Mouse (Mus musculus) MEL (cell line): ENCODE results near the gene Gm44965. TPM values are rescaled to one million over a fixed set of nuclear protein-coding genes. Genes with fewer than 3 reads are reported as not detected.

Experiments
- DNase-seq: peaks from one replicate; pipeline ENCODE4 v3.0.0; 2011; ENCODE audit warnings: low read depth, low spot score
- H3K27ac ChIP-seq: 2 replicates; pipeline ENCODE4 v1.5.1; 2012; ENCODE audit warnings: low read depth, mild to moderate bottlenecking, control low read depth, low read length, moderate library complexity; ENCODE audit not compliant: control insufficient read depth
- H3K27me3 ChIP-seq, 2 experiments: fragments of 150-350 bp in 1 of 2; sonication (generic) in 1 of 2; 2 replicates each; pipeline ENCODE4 v1.6.1; 2012; ENCODE audit warnings: low read length in 2 of 2, mild to moderate bottlenecking in 2 of 2, improper control_type of control experiment in 1 of 2, moderate library complexity in 1 of 2; ENCODE audit not compliant: insufficient read depth in 2 of 2, control insufficient read depth in 1 of 2
- H3K36me3 ChIP-seq, 2 experiments: 2 replicates each; pipeline ENCODE4 v1.6.1; 2012 to 2014; ENCODE audit warnings: low read length in 2 of 2, improper control_type of control experiment in 1 of 2, inconsistent platforms in 1 of 2, mild to moderate bottlenecking in 1 of 2; ENCODE audit not compliant: insufficient read depth in 2 of 2, control insufficient read depth in 1 of 2
- H3K4me1 ChIP-seq, 2 experiments: fragments of 150-350 bp in 1 of 2; sonication (generic) in 1 of 2; 2 replicates each; pipeline ENCODE4 v1.6.1; 2012; ENCODE audit warnings: low read length in 2 of 2, improper control_type of control experiment in 1 of 2, mild to moderate bottlenecking in 1 of 2; ENCODE audit not compliant: insufficient read depth in 2 of 2, control insufficient read depth in 1 of 2
- H3K4me3 ChIP-seq, 2 experiments: fragments of 150-350 bp in 1 of 2; sonication (generic) in 1 of 2; 2 replicates each; pipeline ENCODE4 v1.5.1; 2012; ENCODE audit warnings: low read depth in 2 of 2, low read length in 2 of 2, mild to moderate bottlenecking in 2 of 2, moderate library complexity in 2 of 2, control low read depth in 1 of 2, improper control_type of control experiment in 1 of 2; ENCODE audit not compliant: control insufficient read depth in 1 of 2, insufficient read depth in 1 of 2
- H3K79me2 ChIP-seq: 2 replicates; pipeline ENCODE4 v1.6.1; 2012; ENCODE audit warnings: mild to moderate bottlenecking, low read length, moderate library complexity; ENCODE audit not compliant: control insufficient read depth, poor library complexity, insufficient read depth
- H3K9ac ChIP-seq: 2 replicates; pipeline ENCODE4 v1.6.1; 2012; ENCODE audit warnings: low read depth, mild to moderate bottlenecking, control low read depth, low read length, moderate library complexity; ENCODE audit not compliant: control insufficient read depth, poor library complexity, severe bottlenecking
- H3K9me3 ChIP-seq: fragments of 150-350 bp; sonication (generic); replicated peaks from 2 replicates; pipeline ENCODE4 v1.6.1; 2012; ENCODE audit warnings: mild to moderate bottlenecking, low read length, improper control_type of control experiment, moderate library complexity; ENCODE audit not compliant: insufficient read depth
- BHLHE40 ChIP-seq: IDR thresholded peaks from 2 replicates; pipeline ENCODE4 v1.6.1; 2012; ENCODE audit warnings: low read depth, mild to moderate bottlenecking, inconsistent platforms, low read length, improper control_type of control experiment, borderline replicate concordance
- CHD1 ChIP-seq: IDR thresholded peaks from 2 replicates; pipeline ENCODE4 v1.6.1; 2012; ENCODE audit warnings: low read depth, mild to moderate bottlenecking, inconsistent platforms, low read length, improper control_type of control experiment
- E2F4 ChIP-seq: IDR thresholded peaks from 2 replicates; pipeline ENCODE4 v1.6.1; 2011; ENCODE audit warnings: low read depth, low read length, improper control_type of control experiment, borderline replicate concordance
- GATA1 ChIP-seq: IDR thresholded peaks from 2 replicates; pipeline ENCODE4 v1.6.1; 2011; ENCODE audit warnings: low read depth, low read length, improper control_type of control experiment
- MAZ ChIP-seq: IDR thresholded peaks from 2 replicates; pipeline ENCODE4 v1.6.1; 2012; ENCODE audit warnings: low read depth, mild to moderate bottlenecking, inconsistent platforms, low read length, improper control_type of control experiment
- MEF2A ChIP-seq: IDR thresholded peaks from 2 replicates; pipeline ENCODE4 v1.6.1; 2014; ENCODE audit warnings: low read depth, mild to moderate bottlenecking, inconsistent platforms, low read length, improper control_type of control experiment; ENCODE audit not compliant: poor library complexity, insufficient replicate concordance, severe bottlenecking; ENCODE audit errors: extremely low read depth
- POLR2A ChIP-seq, 2 experiments: IDR thresholded peaks; 2 replicates each; pipeline ENCODE4 v1.6.1; 2011 to 2012; ENCODE audit warnings: low read length in 2 of 2, mild to moderate bottlenecking in 2 of 2, control low read depth in 1 of 2, improper control_type of control experiment in 1 of 2, low read depth in 1 of 2, moderate library complexity in 1 of 2; ENCODE audit not compliant: control insufficient read depth in 1 of 2, insufficient read depth in 1 of 2, poor library complexity in 1 of 2
- POLR2AphosphoS5 ChIP-seq: IDR thresholded peaks from 2 replicates; pipeline ENCODE4 v1.6.1; 2012; ENCODE audit warnings: low read depth, borderline replicate concordance, mild to moderate bottlenecking, inconsistent platforms, low read length, moderate library complexity, mixed read lengths
- TAL1 ChIP-seq: IDR thresholded peaks from 2 replicates; pipeline ENCODE4 v1.6.1; 2012; ENCODE audit warnings: mild to moderate bottlenecking, inconsistent platforms, low read length, moderate library complexity, mixed read lengths
- TBP ChIP-seq: IDR thresholded peaks from 2 replicates; pipeline ENCODE4 v1.8.0; 2011; ENCODE audit warnings: low read depth, low read length, improper control_type of control experiment
- TCF12 ChIP-seq: IDR thresholded peaks from 2 replicates; pipeline ENCODE4 v1.6.1; 2014; ENCODE audit warnings: low read depth, mild to moderate bottlenecking, inconsistent platforms, low read length, improper control_type of control experiment, moderate library complexity
- UBTF ChIP-seq: IDR thresholded peaks from 2 replicates; pipeline ENCODE4 v1.6.1; 2012; ENCODE audit warnings: low read depth, mild to moderate bottlenecking, inconsistent platforms, low read length, improper control_type of control experiment, moderate library complexity, borderline replicate concordance; ENCODE audit not compliant: insufficient read depth
- USF1 ChIP-seq: IDR thresholded peaks from 2 replicates; pipeline ENCODE4 v1.6.1; 2014; ENCODE audit warnings: low read depth, mild to moderate bottlenecking, inconsistent platforms, low read length, improper control_type of control experiment, moderate library complexity
- USF2 ChIP-seq, 2 experiments: IDR thresholded peaks; 2 replicates each; pipeline ENCODE4 v1.6.1; 2011 to 2012; ENCODE audit warnings: improper control_type of control experiment in 2 of 2, low read length in 2 of 2, borderline replicate concordance in 1 of 2, inconsistent platforms in 1 of 2, low read depth in 1 of 2, mild to moderate bottlenecking in 1 of 2; ENCODE audit not compliant: insufficient read depth in 1 of 2
- polyA plus RNA-seq, 2 experiments: library from polyadenylated mRNA; stranded (reverse) in 1 of 2; unstranded in 1 of 2; fragments of >175 nt in 1 of 2; fragments of >200 nt in 1 of 2; gene quantifications; 2 replicates each; pipeline versions ENCODE4 v1.2.1 to v1.2.4; 2012; ENCODE audit warnings: low replicate concordance in 2 of 2, low read depth in 1 of 2; ENCODE audit not compliant: insufficient read length in 2 of 2, insufficient read depth in 1 of 2, missing spikeins in 1 of 2
- total RNA-seq: library from RNA; depleted of rRNA; stranded (reverse); fragments of 300-350 nt; gene quantifications from 2 replicates; pipeline ENCODE4 v1.2.3, GENCODE M21; 2012

Gm44965 gene
- total and polyA plus RNA-seq, 3 experiments, result not detected

- no peak overlapping the region for H3K9ac ChIP-seq
- no peak overlapping the region for H3K27ac ChIP-seq
- DNase-seq, result no peak
- H3K9me3 ChIP-seq, result no peaks in the 10 kb centered on the region
- no peaks in the 10 kb centered on the region for H3K4me1 ChIP-seq
- no peaks in the 10 kb centered on the region for H3K79me2 ChIP-seq
- no peaks in the 10 kb centered on the region for H3K27me3 ChIP-seq
- no peak for TF ChIP-seq UBTF
- no peak for TF ChIP-seq MEF2A
- TF ChIP-seq CHD1, result no peak
- TF ChIP-seq TCF12, result no peak
- TF ChIP-seq POLR2AphosphoS5, result no peak
- no peak for TF ChIP-seq BHLHE40
- H3K36me3 ChIP-seq, result no peaks in the 10 kb centered on the region
- H3K4me3 ChIP-seq, result no peak overlapping the region
Measured at GRCm38 (mm10) chr6:48635105-48635504, 41.4 kb downstream of the Gm44965 start.

GRCm38 (mm10) chr6:48636515-48636914 lies 42.8 kb downstream of the Gm44965 start:
- H3K9me3 ChIP-seq, result no peaks in the 10 kb centered on the region
- H3K27ac ChIP-seq, result no peak overlapping the region
- no peak for TF ChIP-seq POLR2A (IDR thresholded peaks at IDR 0.05; ENCODE audit: control insufficient read depth in 1 of 2, insufficient read depth in 1 of 2, low read depth in 1 of 2, low read length in 2 of 2, poor library complexity in 1 of 2)
- TF ChIP-seq USF1, result no peak
- TF ChIP-seq GATA1, result no peak
- TF ChIP-seq E2F4, result no peak
- no peak for TF ChIP-seq TAL1
- no peak for TF ChIP-seq BHLHE40
- H3K79me2 ChIP-seq, result no peaks in the 10 kb centered on the region
- H3K27me3 ChIP-seq, result no peaks in the 10 kb centered on the region
- H3K4me3 ChIP-seq, result no peak overlapping the region
- H3K9ac ChIP-seq, result no peak overlapping the region
- DNase-seq, result no peak
- no peaks in the 10 kb centered on the region for H3K4me1 ChIP-seq
- H3K36me3 ChIP-seq, result no peaks in the 10 kb centered on the region

- TF ChIP-seq CHD1, result no peak
- no peak for TF ChIP-seq USF2 (IDR thresholded peaks at IDR 0.05; ENCODE audit: borderline replicate concordance in 1 of 2, insufficient read depth in 1 of 2, low read depth in 1 of 2, low read length in 2 of 2)
- no peak for TF ChIP-seq GATA1
- no peak for TF ChIP-seq BHLHE40
- TF ChIP-seq MAZ, result no peak
- no peak for TF ChIP-seq E2F4
- no peak for TF ChIP-seq POLR2AphosphoS5
- TF ChIP-seq TBP, result no peak
- Histone ChIP-seq H3K27me3 (no peaks in the 10 kb centered on the region), H3K4me3 (no peak overlapping the region), H3K27ac (no peak overlapping the region), H3K36me3 (no peaks in the 10 kb centered on the region), H3K9ac (no peak overlapping the region), H3K79me2 (no peaks in the 10 kb centered on the region), H3K9me3 (no peaks in the 10 kb centered on the region), H3K4me1 (no peaks in the 10 kb centered on the region)
- no peak for DNase-seq
Measured at GRCm38 (mm10) chr6:48637811-48638500, 44.2 kb downstream of the Gm44965 start.
